Mouse (Mus musculus): ENCODE measurements around the gene Pde4d.

GRCm38 (mm10) chr13:109631399-109632026 lies 1181.8 kb downstream of the Pde4d start:
- TF ChIP-seq CTCF (IDR thresholded peaks at IDR 0.05; ENCODE audit: low read depth) (no peak), EP300 (optimal IDR thresholded peaks at IDR 0.05) (no peak)

Data from stomach, postnatal 0 days (tissue).